Mouse (Mus musculus): ENCODE results near the gene Sct. TPM values are rescaled to one million over a fixed set of nuclear protein-coding genes. Genes with fewer than 3 reads are reported as not detected.

The Sct gene
- 3.7 TPM for polyA plus RNA-seq (2014; fragmentation: Illumina TruSeq; extraction: RNeasy Lipid Tissue Mini Kit (QIAGEN cat#74804); ENCODE audit: low read depth, low replicate concordance)

DNA sequence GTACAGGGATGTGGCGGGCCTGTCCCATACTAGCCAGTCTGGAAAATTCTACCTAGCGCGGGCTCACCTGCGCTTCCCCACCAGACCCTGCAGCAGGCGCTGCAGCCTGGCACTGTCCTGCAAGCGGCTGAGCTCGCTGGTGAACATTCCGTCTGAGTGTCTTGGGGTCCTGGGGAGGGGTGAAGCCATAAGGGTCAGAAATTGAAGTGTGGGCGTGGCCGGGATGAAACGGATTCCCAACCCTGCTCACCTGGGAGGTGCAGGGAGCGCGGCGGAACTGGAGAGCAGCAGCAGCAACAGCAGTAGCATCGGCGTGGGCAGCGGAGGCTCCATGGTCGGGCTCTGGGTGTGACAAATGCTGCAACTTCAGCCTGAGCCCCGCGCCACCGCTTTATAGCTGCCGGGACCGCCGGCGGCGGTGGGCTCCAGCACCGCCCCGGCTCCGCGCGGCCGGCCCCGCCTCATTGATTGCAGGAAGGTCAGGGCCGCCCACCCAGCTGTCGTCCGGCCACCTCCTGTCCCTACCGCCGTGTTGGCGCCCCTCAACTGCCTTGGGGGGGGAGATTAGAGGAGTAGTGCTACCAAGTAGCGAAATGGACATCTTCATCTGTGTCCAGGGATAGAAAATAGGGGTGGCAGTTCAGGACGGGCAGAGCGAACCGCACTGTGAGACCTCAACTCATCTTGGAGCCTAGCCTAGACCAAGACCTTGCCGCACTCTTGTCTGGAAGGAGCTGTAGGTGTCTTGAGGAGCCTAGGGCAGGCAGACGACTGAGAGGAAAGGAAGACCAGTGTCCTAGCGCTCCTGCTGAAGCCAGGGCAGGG lies at the start of gene Sct:
Gene Sct, minus strand, starts transcription at position 368 of the 825 bp plus-strand sequence.

DNA sequence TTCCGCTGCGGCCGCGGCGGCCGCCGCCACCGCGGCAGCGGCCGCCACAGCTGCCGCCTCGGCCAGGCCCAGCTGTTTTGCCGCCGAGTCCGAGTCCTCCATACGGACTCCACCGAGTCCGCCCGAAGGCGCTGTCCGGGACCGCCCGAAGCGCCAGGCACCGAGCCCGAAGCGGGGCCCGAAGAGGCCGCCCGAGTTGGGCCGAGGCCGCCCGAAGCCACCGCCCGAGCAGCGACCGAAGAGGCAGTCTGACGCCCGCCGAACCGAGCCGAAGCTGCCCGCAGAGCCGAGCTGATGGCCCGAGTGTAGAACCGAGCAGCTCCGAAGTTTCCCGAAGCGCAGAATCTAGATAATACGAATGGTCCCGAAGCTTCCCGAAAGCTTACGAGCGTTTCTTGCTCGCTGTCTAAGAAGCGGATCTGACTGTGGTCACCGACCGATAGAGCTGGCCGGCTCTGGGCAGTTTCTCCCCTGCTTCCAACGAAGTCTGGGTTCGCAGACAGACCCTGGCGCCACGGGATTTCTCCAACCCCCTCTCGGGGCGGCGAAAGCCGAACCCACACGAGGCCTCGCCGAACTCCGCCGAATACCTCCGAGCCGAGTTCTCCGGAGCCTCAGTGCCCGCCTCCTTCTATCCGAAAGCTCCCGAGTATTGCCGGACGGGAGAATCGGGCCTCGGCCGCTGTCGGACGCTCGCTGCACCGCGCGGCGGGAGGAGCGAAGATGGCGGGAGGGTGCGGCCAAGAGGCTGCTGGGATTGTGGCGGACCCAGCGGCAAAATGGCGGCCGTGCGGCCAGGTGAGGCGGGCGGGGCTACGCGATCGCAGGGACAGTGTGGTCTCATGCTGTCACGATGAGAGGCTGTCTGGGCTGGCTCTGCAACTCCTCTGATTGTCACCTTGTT lies 48.8 kb upstream of the Sct start, which contains the start of the genes Deaf1 and Tmem80:
Gene Deaf1, minus strand, starts transcription at position 222 of the 904 bp plus-strand sequence.
Gene Tmem80, plus strand, starts transcription at position 271 of the 904 bp plus-strand sequence.

DNA sequence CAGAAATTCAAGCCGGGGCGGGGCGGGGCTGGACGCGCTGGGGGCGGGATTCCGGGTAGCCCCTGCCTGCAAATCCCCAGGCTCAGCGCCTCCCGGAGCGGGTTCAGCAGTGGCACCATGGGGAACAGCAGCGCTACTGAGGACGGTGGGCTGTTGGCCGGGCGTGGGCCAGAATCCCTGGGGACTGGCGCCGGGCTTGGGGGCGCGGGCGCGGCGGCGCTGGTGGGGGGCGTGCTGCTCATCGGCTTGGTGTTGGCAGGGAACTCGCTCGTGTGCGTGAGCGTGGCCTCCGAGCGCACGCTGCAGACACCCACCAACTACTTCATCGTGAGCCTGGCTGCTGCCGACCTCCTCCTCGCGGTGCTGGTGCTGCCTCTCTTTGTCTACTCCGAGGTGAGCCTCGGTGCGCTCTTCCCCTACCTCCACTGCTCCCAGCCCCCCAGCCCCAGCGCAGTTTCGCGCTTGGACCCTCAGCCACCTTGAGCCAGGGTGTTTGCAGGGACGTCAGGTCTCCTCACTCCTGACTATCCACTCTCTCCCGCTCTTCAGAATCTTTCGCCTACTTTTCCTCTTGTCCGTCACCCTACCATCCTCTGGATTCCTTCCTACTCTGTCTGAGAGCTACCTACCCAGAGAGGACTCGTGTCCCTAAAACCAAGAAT lies 13.1 kb upstream of the Sct start, which contains the start of gene Drd4:
Gene Drd4, plus strand, starts transcription at position 86 of the 662 bp plus-strand sequence.

DNA sequence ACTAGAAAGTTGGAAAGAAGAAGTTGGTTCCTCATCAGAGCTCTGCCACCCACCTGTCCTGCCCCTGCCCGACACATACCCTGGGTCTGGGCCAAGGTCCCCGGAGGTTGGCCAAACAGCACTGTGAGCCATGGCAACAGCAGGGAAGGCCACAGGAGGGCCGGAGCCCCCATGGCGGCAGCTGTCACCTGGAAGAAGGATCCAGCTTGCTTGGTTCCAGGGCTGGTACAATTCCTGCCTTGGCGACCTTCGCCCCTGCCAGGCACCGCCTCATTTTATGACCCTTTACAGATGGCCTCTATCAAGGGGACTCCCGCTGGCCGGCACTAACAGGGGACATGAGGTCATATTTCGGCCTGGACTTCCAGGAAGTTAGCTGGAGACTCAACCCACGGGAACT lies 2.4 kb downstream of the Sct start, which contains the start of gene Cdhr5:
Gene Cdhr5, minus strand, starts transcription at position 241 of the 400 bp plus-strand sequence.

DNA sequence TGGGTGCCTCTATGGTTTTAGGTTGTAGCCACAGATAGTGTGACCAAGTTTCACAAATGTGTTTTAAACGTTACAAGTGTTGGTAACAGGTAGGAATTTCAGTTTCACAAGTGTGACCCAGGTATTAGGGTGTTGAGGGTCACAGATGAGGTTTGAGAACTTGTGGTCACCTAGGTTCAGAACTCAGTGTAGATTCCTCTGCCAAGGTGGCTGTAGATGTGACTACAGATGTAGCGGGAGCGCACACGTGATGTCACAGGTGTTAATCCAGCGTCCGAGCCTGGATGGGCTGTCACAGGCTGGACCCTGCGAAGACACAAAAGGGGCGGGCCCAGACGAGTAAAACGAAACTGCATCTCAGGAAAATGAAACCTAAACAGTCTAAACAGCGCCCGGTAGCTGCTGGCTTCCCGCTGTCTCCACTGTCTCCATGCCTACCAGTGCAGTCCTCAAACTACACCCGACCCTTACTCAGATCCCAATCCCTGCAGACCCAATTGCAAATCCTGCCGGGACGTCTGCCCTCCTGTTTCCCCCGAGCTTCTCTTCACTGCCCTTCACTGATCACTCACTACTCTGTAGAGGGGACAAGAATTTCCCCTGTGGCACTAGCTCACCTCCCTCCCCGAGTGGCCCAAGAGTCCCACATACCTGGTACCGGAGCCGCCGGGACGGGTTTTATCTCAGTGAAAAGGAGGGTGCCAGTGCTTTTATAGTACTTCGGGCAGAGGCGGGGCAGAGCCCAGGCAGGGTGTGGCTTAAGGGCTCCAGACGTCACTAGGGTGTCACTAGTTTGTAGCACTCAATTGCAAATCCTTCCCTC lies 13.0 kb downstream of the Sct start, which contains the start of gene Irf7:
Gene Irf7, minus strand, starts transcription at position 743 of the 823 bp plus-strand sequence.

Other genes starting within 250 kb of the Sct start
- 5.2 TPM for gene B4galnt4, start 218.0 kb downstream of the Sct start, polyA plus RNA-seq (2014; fragmentation: Illumina TruSeq; extraction: RNeasy Lipid Tissue Mini Kit (QIAGEN cat#74804); ENCODE audit: low read depth, low replicate concordance)
- 16.8 TPM for gene Pkp3, start 200.9 kb downstream of the Sct start, polyA plus RNA-seq (2014; fragmentation: Illumina TruSeq; extraction: RNeasy Lipid Tissue Mini Kit (QIAGEN cat#74804); ENCODE audit: low read depth, low replicate concordance)
- gene Sigirr, start 178.6 kb downstream of the Sct start, polyA plus RNA-seq (2014; fragmentation: Illumina TruSeq; extraction: RNeasy Lipid Tissue Mini Kit (QIAGEN cat#74804); ENCODE audit: low read depth, low replicate concordance): 17.6 TPM
- 4.5 TPM for gene Ano9, start 161.3 kb downstream of the Sct start, polyA plus RNA-seq (2014; fragmentation: Illumina TruSeq; extraction: RNeasy Lipid Tissue Mini Kit (QIAGEN cat#74804); ENCODE audit: low read depth, low replicate concordance)
- 39.9 TPM for gene Ptdss2, start 156.8 kb downstream of the Sct start, polyA plus RNA-seq (2014; fragmentation: Illumina TruSeq; extraction: RNeasy Lipid Tissue Mini Kit (QIAGEN cat#74804); ENCODE audit: low read depth, low replicate concordance)
- 180 TPM for gene Rnh1, start 106.3 kb downstream of the Sct start, polyA plus RNA-seq (2014; fragmentation: Illumina TruSeq; extraction: RNeasy Lipid Tissue Mini Kit (QIAGEN cat#74804); ENCODE audit: low read depth, low replicate concordance)
- 49.0 TPM for gene Hras, start 85.1 kb downstream of the Sct start, polyA plus RNA-seq (2014; fragmentation: Illumina TruSeq; extraction: RNeasy Lipid Tissue Mini Kit (QIAGEN cat#74804); ENCODE audit: low read depth, low replicate concordance)
- 12.2 TPM for gene Lrrc56, start 85.0 kb downstream of the Sct start, polyA plus RNA-seq (2014; fragmentation: Illumina TruSeq; extraction: RNeasy Lipid Tissue Mini Kit (QIAGEN cat#74804); ENCODE audit: low read depth, low replicate concordance)
- gene Lmntd2, start 65.1 kb downstream of the Sct start, polyA plus RNA-seq (2014; fragmentation: Illumina TruSeq; extraction: RNeasy Lipid Tissue Mini Kit (QIAGEN cat#74804); ENCODE audit: low read depth, low replicate concordance): 11.3 TPM
- gene Rassf7, start 63.3 kb downstream of the Sct start, polyA plus RNA-seq (2014; fragmentation: Illumina TruSeq; extraction: RNeasy Lipid Tissue Mini Kit (QIAGEN cat#74804); ENCODE audit: low read depth, low replicate concordance): 40.8 TPM
- gene Phrf1, start 50.3 kb downstream of the Sct start, polyA plus RNA-seq (2014; fragmentation: Illumina TruSeq; extraction: RNeasy Lipid Tissue Mini Kit (QIAGEN cat#74804); ENCODE audit: low read depth, low replicate concordance): 67.3 TPM
- gene Irf7, start 12.7 kb downstream of the Sct start, polyA plus RNA-seq (2014; fragmentation: Illumina TruSeq; extraction: RNeasy Lipid Tissue Mini Kit (QIAGEN cat#74804); ENCODE audit: low read depth, low replicate concordance): 29.8 TPM
- gene Cdhr5, start 2.3 kb downstream of the Sct start, polyA plus RNA-seq (2014; fragmentation: Illumina TruSeq; extraction: RNeasy Lipid Tissue Mini Kit (QIAGEN cat#74804); ENCODE audit: low read depth, low replicate concordance): 18.4 TPM
- 1.7 TPM for gene Drd4, start 12.9 kb upstream of the Sct start, polyA plus RNA-seq (2014; fragmentation: Illumina TruSeq; extraction: RNeasy Lipid Tissue Mini Kit (QIAGEN cat#74804); ENCODE audit: low read depth, low replicate concordance)
- gene Deaf1, start 48.6 kb upstream of the Sct start, polyA plus RNA-seq (2014; fragmentation: Illumina TruSeq; extraction: RNeasy Lipid Tissue Mini Kit (QIAGEN cat#74804); ENCODE audit: low read depth, low replicate concordance): 27.2 TPM
- gene Tmem80, start 48.6 kb upstream of the Sct start, polyA plus RNA-seq (2014; fragmentation: Illumina TruSeq; extraction: RNeasy Lipid Tissue Mini Kit (QIAGEN cat#74804); ENCODE audit: low read depth, low replicate concordance): 48.5 TPM
- gene Eps8l2, start 59.7 kb upstream of the Sct start, polyA plus RNA-seq (2014; fragmentation: Illumina TruSeq; extraction: RNeasy Lipid Tissue Mini Kit (QIAGEN cat#74804); ENCODE audit: low read depth, low replicate concordance): 16.2 TPM
- 268 TPM for gene Taldo1, start 113.1 kb upstream of the Sct start, polyA plus RNA-seq (2014; fragmentation: Illumina TruSeq; extraction: RNeasy Lipid Tissue Mini Kit (QIAGEN cat#74804); ENCODE audit: low read depth, low replicate concordance)
- gene Gatd1, start 135.0 kb upstream of the Sct start, polyA plus RNA-seq (2014; fragmentation: Illumina TruSeq; extraction: RNeasy Lipid Tissue Mini Kit (QIAGEN cat#74804); ENCODE audit: low read depth, low replicate concordance): 49.8 TPM
- 0.17 TPM for gene Cend1, start 150.4 kb upstream of the Sct start, polyA plus RNA-seq (2014; fragmentation: Illumina TruSeq; extraction: RNeasy Lipid Tissue Mini Kit (QIAGEN cat#74804); ENCODE audit: low read depth, low replicate concordance)
- gene Slc25a22, start 158.8 kb upstream of the Sct start, polyA plus RNA-seq (2014; fragmentation: Illumina TruSeq; extraction: RNeasy Lipid Tissue Mini Kit (QIAGEN cat#74804); ENCODE audit: low read depth, low replicate concordance): 75.9 TPM
- 4.1 TPM for gene Pidd1, start 164.9 kb upstream of the Sct start, polyA plus RNA-seq (2014; fragmentation: Illumina TruSeq; extraction: RNeasy Lipid Tissue Mini Kit (QIAGEN cat#74804); ENCODE audit: low read depth, low replicate concordance)
- 1,068 TPM for gene Rplp2, start 168.2 kb upstream of the Sct start, polyA plus RNA-seq (2014; fragmentation: Illumina TruSeq; extraction: RNeasy Lipid Tissue Mini Kit (QIAGEN cat#74804); ENCODE audit: low read depth, low replicate concordance)
- 949 TPM for gene Pnpla2, start 176.1 kb upstream of the Sct start, polyA plus RNA-seq (2014; fragmentation: Illumina TruSeq; extraction: RNeasy Lipid Tissue Mini Kit (QIAGEN cat#74804); ENCODE audit: low read depth, low replicate concordance)
- 58.5 TPM for gene Cracr2b, start 182.0 kb upstream of the Sct start, polyA plus RNA-seq (2014; fragmentation: Illumina TruSeq; extraction: RNeasy Lipid Tissue Mini Kit (QIAGEN cat#74804); ENCODE audit: low read depth, low replicate concordance)
- 308 TPM for gene Cd151, start 188.3 kb upstream of the Sct start, polyA plus RNA-seq (2014; fragmentation: Illumina TruSeq; extraction: RNeasy Lipid Tissue Mini Kit (QIAGEN cat#74804); ENCODE audit: low read depth, low replicate concordance)
- 42.2 TPM for gene Polr2l, start 196.0 kb upstream of the Sct start, polyA plus RNA-seq (2014; fragmentation: Illumina TruSeq; extraction: RNeasy Lipid Tissue Mini Kit (QIAGEN cat#74804); ENCODE audit: low read depth, low replicate concordance)
- 49.5 TPM for gene Tspan4, start 196.1 kb upstream of the Sct start, polyA plus RNA-seq (2014; fragmentation: Illumina TruSeq; extraction: RNeasy Lipid Tissue Mini Kit (QIAGEN cat#74804); ENCODE audit: low read depth, low replicate concordance)

All from adipose tissue, adult 10 weeks (tissue).